Mouse (Mus musculus): ENCODE measurements at regions not wholly inside any gene's neighbourhood (a gene's known extent, or its start where the extent isn't known, plus 50 kb on each side); places are given as distances from the start of the nearest gene placed in this dataset.

DNA sequence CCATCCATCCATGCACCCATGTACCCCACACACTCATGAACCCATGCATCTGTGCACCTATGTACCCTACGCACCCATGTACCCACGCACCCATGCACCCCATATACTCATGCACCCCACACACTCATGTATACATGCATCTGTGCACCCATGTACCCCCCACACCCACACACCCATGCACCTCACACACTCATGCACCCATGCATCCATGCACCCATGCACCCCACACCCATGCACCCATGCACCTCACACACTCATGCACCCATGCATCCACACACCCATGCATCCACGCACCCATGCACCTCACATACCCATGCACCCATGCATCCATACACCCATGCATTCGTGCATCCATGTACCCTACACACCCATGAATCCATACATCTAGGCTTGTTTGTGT, 63.6 kb downstream of the 4930564D02Rik start:
- DNase-seq (ENCODE audit: low read depth, low spot score) = no peak
- Histone ChIP-seq H3K36me3 (ENCODE audit: control insufficient read depth, insufficient read depth, low read length, poor library complexity, severe bottlenecking) (no peaks in the 10 kb centered on the region), H3K9ac (ENCODE audit: insufficient read depth, low read depth, low read length, poor library complexity, severe bottlenecking) (no peak overlapping the region), H3K4me3 (ENCODE audit: insufficient read depth in 1 of 2, low read depth in 1 of 2, low read length in 2 of 2, poor library complexity in 1 of 2, severe bottlenecking in 1 of 2) (no peak overlapping the region), H3K27ac (ENCODE audit: insufficient read depth, low read depth, low read length, poor library complexity, severe bottlenecking) (no peak overlapping the region), H3K4me1 (ENCODE audit: control insufficient read depth in 2 of 2, insufficient read depth in 2 of 2, low read length in 2 of 2, poor library complexity in 1 of 2) (no peaks in the 10 kb centered on the region), H3K9me3 (ENCODE audit: control insufficient read depth, insufficient read depth, low read depth, low read length) (no peaks in the 10 kb centered on the region)
- TF ChIP-seq CHD2 (IDR thresholded peaks at IDR 0.05; ENCODE audit: low read depth, low read length) (no peak), ZNF384 (IDR thresholded peaks at IDR 0.05; ENCODE audit: low read depth, low read length) (no peak), ZC3H11A (IDR thresholded peaks at IDR 0.05; ENCODE audit: borderline replicate concordance, low read depth, low read length) (no peak), MAFK (IDR thresholded peaks at IDR 0.05; ENCODE audit: insufficient read depth, low read depth, low read length) (no peak), HCFC1 (IDR thresholded peaks at IDR 0.05; ENCODE audit: borderline replicate concordance, insufficient read depth, low read length) (no peak)
- in situ Hi-C loops (cut with MboI; ENCODE audit: low sequenced_read_pairs in 2 of 2, unreplicated experiment in 2 of 2) = no loop called here

GRCm38 (mm10) chr3:105131053-105131452, 64.4 kb downstream of the 4930564D02Rik start:
- TF ChIP-seq ZNF384 (IDR thresholded peaks at IDR 0.05; ENCODE audit: low read depth, low read length) (no peak), MAFK (IDR thresholded peaks at IDR 0.05; ENCODE audit: insufficient read depth, low read depth, low read length) (no peak), ZC3H11A (IDR thresholded peaks at IDR 0.05; ENCODE audit: borderline replicate concordance, low read depth, low read length) (no peak), HCFC1 (IDR thresholded peaks at IDR 0.05; ENCODE audit: borderline replicate concordance, insufficient read depth, low read length) (no peak), CHD2 (IDR thresholded peaks at IDR 0.05; ENCODE audit: low read depth, low read length) (no peak)
- H3K27ac ChIP-seq (ENCODE audit: insufficient read depth, low read depth, low read length, poor library complexity, severe bottlenecking) = no peak overlapping the region

GRCm38 (mm10) chr3:105133011-105133410, 66.4 kb downstream of the 4930564D02Rik start:
- Histone ChIP-seq H3K9me3 (ENCODE audit: control insufficient read depth, insufficient read depth, low read depth, low read length) (no peaks in the 10 kb centered on the region), H3K36me3 (ENCODE audit: control insufficient read depth, insufficient read depth, low read length, poor library complexity, severe bottlenecking) (no peaks in the 10 kb centered on the region), H3K4me1 (ENCODE audit: control insufficient read depth in 2 of 2, insufficient read depth in 2 of 2, low read length in 2 of 2, poor library complexity in 1 of 2) (no peaks in the 10 kb centered on the region), H3K4me3 (ENCODE audit: insufficient read depth in 1 of 2, low read depth in 1 of 2, low read length in 2 of 2, poor library complexity in 1 of 2, severe bottlenecking in 1 of 2) (no peak overlapping the region), H3K9ac (ENCODE audit: insufficient read depth, low read depth, low read length, poor library complexity, severe bottlenecking) (no peak overlapping the region), H3K27ac (ENCODE audit: insufficient read depth, low read depth, low read length, poor library complexity, severe bottlenecking) (no peak overlapping the region)
- no peak for TF ChIP-seq ZNF384 (IDR thresholded peaks at IDR 0.05; ENCODE audit: low read depth, low read length)
- no peak for TF ChIP-seq HCFC1 (IDR thresholded peaks at IDR 0.05; ENCODE audit: borderline replicate concordance, insufficient read depth, low read length)
- no peak for TF ChIP-seq CHD2 (IDR thresholded peaks at IDR 0.05; ENCODE audit: low read depth, low read length)
- no peak for TF ChIP-seq MAFK (IDR thresholded peaks at IDR 0.05; ENCODE audit: insufficient read depth, low read depth, low read length)
- no peak for TF ChIP-seq ZC3H11A (IDR thresholded peaks at IDR 0.05; ENCODE audit: borderline replicate concordance, low read depth, low read length)
- in situ Hi-C loops (cut with MboI; ENCODE audit: low sequenced_read_pairs in 2 of 2, unreplicated experiment in 2 of 2) = no loop called here
- DNase-seq (ENCODE audit: low read depth, low spot score) = no peak

More at GRCm38 (mm10) chr3:105131053-105131452, 64.4 kb downstream of the 4930564D02Rik start:
- no peak for DNase-seq (ENCODE audit: low read depth, low spot score)
- no peaks in the 10 kb centered on the region for H3K36me3 ChIP-seq (ENCODE audit: control insufficient read depth, insufficient read depth, low read length, poor library complexity, severe bottlenecking)
- in situ Hi-C loops (cut with MboI; ENCODE audit: low sequenced_read_pairs in 2 of 2, unreplicated experiment in 2 of 2) = no loop called here
- H3K4me1 ChIP-seq (ENCODE audit: control insufficient read depth in 2 of 2, insufficient read depth in 2 of 2, low read length in 2 of 2, poor library complexity in 1 of 2) = no peaks in the 10 kb centered on the region
- H3K9me3 ChIP-seq (ENCODE audit: control insufficient read depth, insufficient read depth, low read depth, low read length) = no peaks in the 10 kb centered on the region
- no peak overlapping the region for H3K4me3 ChIP-seq (ENCODE audit: insufficient read depth in 1 of 2, low read depth in 1 of 2, low read length in 2 of 2, poor library complexity in 1 of 2, severe bottlenecking in 1 of 2)
- no peak overlapping the region for H3K9ac ChIP-seq (ENCODE audit: insufficient read depth, low read depth, low read length, poor library complexity, severe bottlenecking)

DNA sequence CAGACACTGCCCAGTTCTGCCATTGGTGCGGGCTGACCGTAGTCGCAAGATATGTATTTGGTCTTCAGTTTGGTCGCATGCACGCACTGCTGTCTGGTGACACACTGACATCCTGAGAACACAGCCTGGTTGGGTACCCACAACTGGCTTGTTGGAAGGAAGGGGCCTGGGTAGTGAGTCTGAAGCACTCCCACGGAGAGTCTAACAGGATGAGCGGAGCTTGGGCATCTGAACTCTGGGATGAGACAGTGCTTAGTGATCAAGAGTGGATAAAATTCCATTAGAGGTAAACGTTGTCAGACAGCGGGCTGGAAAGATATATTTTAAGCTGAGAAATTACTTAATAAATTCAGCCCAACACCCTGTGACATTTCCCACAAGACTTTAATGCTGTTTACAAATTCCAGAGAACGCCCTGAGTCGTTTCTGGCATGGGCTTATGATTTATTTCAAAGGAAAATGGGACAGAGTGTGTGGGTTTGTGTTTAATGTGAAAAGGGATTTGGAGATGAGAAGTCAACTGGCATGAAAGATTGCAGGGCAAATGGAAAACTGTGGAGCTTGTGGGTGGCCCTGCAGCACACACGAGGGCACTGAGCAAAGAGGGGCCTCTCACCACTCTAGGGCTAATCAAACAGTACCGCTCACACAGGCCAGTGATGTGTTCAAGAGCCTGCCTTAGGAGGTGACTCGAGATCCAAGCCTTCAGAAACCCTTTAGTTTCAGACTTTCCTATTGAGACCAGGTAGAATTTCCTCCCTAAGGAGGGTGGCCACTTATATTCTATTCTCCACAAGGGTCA, 74.7 kb downstream of the 4930564D02Rik start:
- no peak overlapping the region for H3K9ac ChIP-seq (ENCODE audit: insufficient read depth, low read depth, low read length, poor library complexity, severe bottlenecking)

More for the DNA sequence above, 74.7 kb downstream of the 4930564D02Rik start:
- H3K4me1 ChIP-seq (ENCODE audit: control insufficient read depth in 2 of 2, insufficient read depth in 2 of 2, low read length in 2 of 2, poor library complexity in 1 of 2) = no peaks in the 10 kb centered on the region
- H3K36me3 ChIP-seq (ENCODE audit: control insufficient read depth, insufficient read depth, low read length, poor library complexity, severe bottlenecking) = no peaks in the 10 kb centered on the region
- TF ChIP-seq HCFC1 (IDR thresholded peaks at IDR 0.05; ENCODE audit: borderline replicate concordance, insufficient read depth, low read length) = no peak
- TF ChIP-seq CHD2 (IDR thresholded peaks at IDR 0.05; ENCODE audit: low read depth, low read length) = no peak
- TF ChIP-seq ZNF384 (IDR thresholded peaks at IDR 0.05; ENCODE audit: low read depth, low read length) = no peak
- no peak for TF ChIP-seq ZC3H11A (IDR thresholded peaks at IDR 0.05; ENCODE audit: borderline replicate concordance, low read depth, low read length)
- TF ChIP-seq MAFK (IDR thresholded peaks at IDR 0.05; ENCODE audit: insufficient read depth, low read depth, low read length) = no peak
- DNase-seq (ENCODE audit: low read depth, low spot score) = no peak
- no peaks in the 10 kb centered on the region for H3K9me3 ChIP-seq (ENCODE audit: control insufficient read depth, insufficient read depth, low read depth, low read length)
- in situ Hi-C loops (cut with MboI; ENCODE audit: low sequenced_read_pairs in 2 of 2, unreplicated experiment in 2 of 2) = no loop called here
- H3K4me3 ChIP-seq (ENCODE audit: insufficient read depth in 1 of 2, low read depth in 1 of 2, low read length in 2 of 2, poor library complexity in 1 of 2, severe bottlenecking in 1 of 2) = no peak overlapping the region
- H3K27ac ChIP-seq (ENCODE audit: insufficient read depth, low read depth, low read length, poor library complexity, severe bottlenecking) = no peak overlapping the region
